Mouse (Mus musculus): ENCODE data around the gene Actr10. TPM values are rescaled to one million over a fixed set of nuclear protein-coding genes. Genes with fewer than 3 reads are reported as not detected.

The Actr10 gene
- polyA plus RNA-seq, 1 experiment from 2014 or later, result 242 TPM

GRCm38 (mm10) chr12:70911029-70911428 lies 26.6 kb upstream of the Actr10 start:
- no peaks in the 10 kb centered on the region for H3K9me3 ChIP-seq
- no peaks in the 10 kb centered on the region for H3K4me1 ChIP-seq
- H3K4me2 ChIP-seq (replicated peaks), result no peak overlapping the region
- peak; percentile 62; the same call in 1 of the 2 replicates for ATAC-seq (replicated peaks)
- WGBS, result 10% methylated on average over 5 of the region's 5 CpGs
- no peak overlapping the region for H3K4me3 ChIP-seq
- no peaks in the 10 kb centered on the region for H3K27me3 ChIP-seq
- no peak overlapping the region for H3K27ac ChIP-seq (replicated peaks)
- no peaks in the 10 kb centered on the region for H3K36me3 ChIP-seq
- H3K9ac ChIP-seq (replicated peaks), result no peak overlapping the region

GRCm38 (mm10) chr12:70911676-70912379 lies 25.8 kb upstream of the Actr10 start:
- H3K4me2 ChIP-seq (replicated peaks), result no peak overlapping the region
- H3K4me1 ChIP-seq, result no peaks in the 10 kb centered on the region
- H3K27me3 ChIP-seq, result no peaks in the 10 kb centered on the region
- WGBS, result 70% methylated on average over 17 of the region's 17 CpGs
- H3K4me3 ChIP-seq, result no peak overlapping the region
- no peak overlapping the region for H3K27ac ChIP-seq (replicated peaks)
- ATAC-seq (replicated peaks), result no peak
- no peaks in the 10 kb centered on the region for H3K36me3 ChIP-seq
- no peaks in the 10 kb centered on the region for H3K9me3 ChIP-seq
- no peak overlapping the region for H3K9ac ChIP-seq (replicated peaks)

GRCm38 (mm10) chr12:70913429-70913828 lies 24.2 kb upstream of the Actr10 start:
- no peaks in the 10 kb centered on the region for H3K9me3 ChIP-seq
- no peak overlapping the region for H3K4me3 ChIP-seq
- H3K27me3 ChIP-seq, result no peaks in the 10 kb centered on the region
- no peak overlapping the region for H3K4me2 ChIP-seq (replicated peaks)
- WGBS, result 49% methylated on average over 3 of the region's 3 CpGs
- no peak for ATAC-seq (replicated peaks)
- H3K27ac ChIP-seq (replicated peaks), result no peak overlapping the region
- H3K9ac ChIP-seq (replicated peaks), result no peak overlapping the region
- no peaks in the 10 kb centered on the region for H3K4me1 ChIP-seq
- no peaks in the 10 kb centered on the region for H3K36me3 ChIP-seq

GRCm38 (mm10) chr12:70914387-70914786 lies 23.3 kb upstream of the Actr10 start:
- WGBS, result 57% methylated on average over 11 of the region's 11 CpGs
- no peaks in the 10 kb centered on the region for H3K4me1 ChIP-seq
- H3K4me3 ChIP-seq, result no peak overlapping the region
- no peak overlapping the region for H3K9ac ChIP-seq (replicated peaks)
- no peak for ATAC-seq (replicated peaks)
- no peaks in the 10 kb centered on the region for H3K9me3 ChIP-seq
- H3K36me3 ChIP-seq, result no peaks in the 10 kb centered on the region
- H3K27ac ChIP-seq (replicated peaks), result no peak overlapping the region
- H3K27me3 ChIP-seq, result no peaks in the 10 kb centered on the region
- H3K4me2 ChIP-seq (replicated peaks), result no peak overlapping the region

GRCm38 (mm10) chr12:70929781-70930180 lies 7.9 kb upstream of the Actr10 start:
- H3K36me3 ChIP-seq, result no peaks in the 10 kb centered on the region
- no peaks in the 10 kb centered on the region for H3K27me3 ChIP-seq
- no peak overlapping the region for H3K9ac ChIP-seq (replicated peaks)
- 92% methylated on average over 4 of the region's 4 CpGs for WGBS
- no peaks in the 10 kb centered on the region for H3K4me1 ChIP-seq
- no peak for ATAC-seq (replicated peaks)
- no peak overlapping the region for H3K4me3 ChIP-seq
- no peak overlapping the region for H3K4me2 ChIP-seq (replicated peaks)
- H3K27ac ChIP-seq (replicated peaks), result no peak overlapping the region
- no peaks in the 10 kb centered on the region for H3K9me3 ChIP-seq

GRCm38 (mm10) chr12:70937150-70937549 lies 507 bp upstream of the Actr10 start:
- peak overlapping the region; percentile 62 for H3K4me2 ChIP-seq (replicated peaks)
- H3K27ac ChIP-seq (replicated peaks), result peak overlapping the region; percentile 90
- H3K9me3 ChIP-seq, result no peaks in the 10 kb centered on the region
- peak overlapping the region; percentile 94 for H3K9ac ChIP-seq (replicated peaks)
- 18% methylated on average over 7 of the region's 12 CpGs for WGBS
- no peaks in the 10 kb centered on the region for H3K27me3 ChIP-seq
- peak overlapping the region; percentile 78 for H3K4me3 ChIP-seq
- H3K36me3 ChIP-seq, result peaks cover 7% of the 10 kb centered on the region
- ATAC-seq (replicated peaks), result no peak; the same call in none of the 2 replicates
- peaks cover 12% of the 10 kb centered on the region for H3K4me1 ChIP-seq

- no peak overlapping the region for H3K4me3 ChIP-seq
- no peaks in the 10 kb centered on the region for H3K27me3 ChIP-seq
- H3K9me3 ChIP-seq, result no peaks in the 10 kb centered on the region
- H3K4me2 ChIP-seq (replicated peaks), result no peak overlapping the region
- peaks cover 32% of the 10 kb centered on the region for H3K36me3 ChIP-seq
- WGBS, result 98% methylated on average over 7 of the region's 7 CpGs
- no peak for ATAC-seq (replicated peaks)
- H3K27ac ChIP-seq (replicated peaks), result no peak overlapping the region
- H3K9ac ChIP-seq (replicated peaks), result no peak overlapping the region
- peaks cover 12% of the 10 kb centered on the region for H3K4me1 ChIP-seq
Observed at GRCm38 (mm10) chr12:70940806-70941205, 3.1 kb downstream of the Actr10 start.

- H3K27ac ChIP-seq (replicated peaks), result no peak overlapping the region
- ATAC-seq (replicated peaks), result no peak
- H3K36me3 ChIP-seq, result peaks cover 56% of the 10 kb centered on the region
- no peaks in the 10 kb centered on the region for H3K27me3 ChIP-seq
- H3K4me1 ChIP-seq, result peaks cover 5% of the 10 kb centered on the region; the same call in 1 of the 2 replicates
- H3K9ac ChIP-seq (replicated peaks), result no peak overlapping the region
- H3K4me2 ChIP-seq (replicated peaks), result no peak overlapping the region
- WGBS, result 98% methylated on average over 5 of the region's 5 CpGs
- H3K9me3 ChIP-seq, result no peaks in the 10 kb centered on the region
- no peak overlapping the region for H3K4me3 ChIP-seq
Observed at GRCm38 (mm10) chr12:70944181-70944580, 6.5 kb downstream of the Actr10 start.

GRCm38 (mm10) chr12:70946585-70947256 lies 9.1 kb downstream of the Actr10 start:
- no peak overlapping the region for H3K27ac ChIP-seq (replicated peaks)
- H3K9me3 ChIP-seq, result no peaks in the 10 kb centered on the region
- WGBS, result 95% methylated on average over 10 of the region's 10 CpGs
- H3K4me3 ChIP-seq, result no peak overlapping the region
- H3K36me3 ChIP-seq, result peaks cover 66% of the 10 kb centered on the region
- H3K4me1 ChIP-seq, result no peaks in the 10 kb centered on the region
- H3K4me2 ChIP-seq (replicated peaks), result no peak overlapping the region
- ATAC-seq (replicated peaks), result no peak
- no peaks in the 10 kb centered on the region for H3K27me3 ChIP-seq
- no peak overlapping the region for H3K9ac ChIP-seq (replicated peaks)

GRCm38 (mm10) chr12:70958640-70959039 lies 21.0 kb downstream of the Actr10 start:
- no peak for ATAC-seq (replicated peaks)
- Histone ChIP-seq H3K27ac (replicated peaks) (no peak overlapping the region), H3K9me3 (no peaks in the 10 kb centered on the region), H3K27me3 (no peaks in the 10 kb centered on the region), H3K9ac (replicated peaks) (no peak overlapping the region), H3K4me3 (no peak overlapping the region), H3K4me2 (replicated peaks) (no peak overlapping the region), H3K36me3 (peaks cover 82% of the 10 kb centered on the region), H3K4me1 (no peaks in the 10 kb centered on the region)
- WGBS, result 90% methylated on average over 4 of the region's 4 CpGs

- Histone ChIP-seq H3K4me2 (replicated peaks) (peak overlapping the region; percentile 54), H3K9me3 (no peaks in the 10 kb centered on the region), H3K36me3 (peaks cover 14% of the 10 kb centered on the region), H3K4me3 (peak overlapping the region; percentile 51), H3K27me3 (no peaks in the 10 kb centered on the region), H3K9ac (replicated peaks) (peak overlapping the region; percentile 52), H3K27ac (replicated peaks) (peak overlapping the region; percentile 90), H3K4me1 (peaks cover 7% of the 10 kb centered on the region; the same call in 1 of the 2 replicates)
- no peak for ATAC-seq (replicated peaks)
- WGBS, result 44% methylated on average over 8 of the region's 8 CpGs
Observed at GRCm38 (mm10) chr12:70967581-70967980, 29.9 kb downstream of the Actr10 start.

GRCm38 (mm10) chr12:70968141-70968790 lies 30.6 kb downstream of the Actr10 start:
- H3K27ac ChIP-seq (replicated peaks), result peak overlapping the region; percentile 90
- peak; percentile 84 for ATAC-seq (replicated peaks)
- peaks cover 7% of the 10 kb centered on the region; the same call in 1 of the 2 replicates for H3K4me1 ChIP-seq
- H3K9me3 ChIP-seq, result no peaks in the 10 kb centered on the region
- H3K27me3 ChIP-seq, result no peaks in the 10 kb centered on the region
- peak overlapping the region; percentile 52 for H3K9ac ChIP-seq (replicated peaks)
- H3K4me2 ChIP-seq (replicated peaks), result peak overlapping the region; percentile 54
- peaks cover 9% of the 10 kb centered on the region for H3K36me3 ChIP-seq
- peak overlapping the region; percentile 51 for H3K4me3 ChIP-seq
- under 1% methylated on average over 35 of the region's 35 CpGs for WGBS

Measured in forebrain, embryonic 15.5 days (tissue).